Mouse (Mus musculus): ENCODE measurements around the gene Slc7a5. TPM values are rescaled to one million over a fixed set of nuclear protein-coding genes. Genes with fewer than 3 reads are reported as not detected.

Gene Slc7a5
- total RNA-seq, 2 experiments from 2014 or later = 56.2 to 59.0 TPM

DNA sequence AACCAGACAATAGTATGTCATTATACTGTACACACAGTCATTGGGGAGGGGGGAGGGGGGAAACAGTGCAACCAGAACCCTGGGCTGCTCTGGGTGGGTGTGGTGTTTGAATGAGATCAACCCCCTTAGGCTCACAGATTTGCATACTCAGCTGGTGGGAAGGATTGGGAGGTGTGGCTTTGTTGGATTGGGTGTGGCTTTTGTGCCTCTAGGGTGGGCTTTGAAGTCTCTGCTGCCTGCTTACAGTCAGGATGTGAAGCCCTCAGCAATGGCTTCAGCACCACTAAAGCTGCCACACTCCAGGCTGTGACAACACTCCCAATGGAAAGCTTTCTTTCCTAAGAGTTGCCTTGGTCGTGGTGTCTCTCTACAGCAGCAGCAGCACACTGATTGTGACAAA lies 19.9 kb downstream of the Slc7a5 start:
- no peak for DNase-seq (ENCODE audit: low spot score in 2 of 2)

DNA sequence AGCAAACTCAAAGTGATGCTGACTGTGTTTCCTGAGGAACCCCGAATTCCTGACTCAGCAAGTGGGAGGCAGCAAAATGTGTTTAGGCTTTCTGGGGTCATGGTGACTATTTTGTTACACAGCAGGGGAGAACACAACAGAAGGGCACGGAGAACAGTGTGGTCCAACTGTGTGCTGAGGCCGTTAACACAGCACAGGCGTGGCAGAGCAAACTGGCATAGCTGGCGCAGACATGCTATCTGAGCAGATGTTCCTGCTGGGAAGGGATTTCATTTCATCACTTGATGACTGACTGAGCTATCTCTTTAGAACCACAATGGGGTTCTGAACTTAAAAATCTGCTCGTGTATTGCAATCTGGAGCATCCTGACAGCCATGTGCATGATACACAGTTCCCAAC lies 22.1 kb downstream of the Slc7a5 start:
- no peak for DNase-seq (ENCODE audit: low spot score in 2 of 2)

DNA sequence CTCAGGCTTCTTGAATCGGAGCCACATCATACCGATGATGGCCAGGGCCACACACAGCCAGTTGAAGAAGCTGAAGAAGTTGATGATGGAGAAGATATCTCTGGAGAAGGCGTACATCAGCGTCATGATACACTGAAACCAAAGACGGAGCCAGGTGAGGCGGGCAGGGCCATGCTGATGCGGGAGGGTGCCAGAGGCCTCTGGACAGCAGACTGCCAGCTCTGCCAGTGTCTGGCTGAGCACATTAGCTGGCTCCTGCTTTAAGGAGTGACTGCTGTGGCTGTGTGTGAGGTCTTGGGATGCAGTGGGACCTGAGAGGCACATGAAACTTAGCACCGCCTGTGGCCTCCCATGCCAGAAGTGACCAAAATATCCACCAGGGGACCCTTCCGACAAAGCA lies 22.5 kb downstream of the Slc7a5 start:
- no peak for DNase-seq (ENCODE audit: low spot score in 2 of 2)

DNA sequence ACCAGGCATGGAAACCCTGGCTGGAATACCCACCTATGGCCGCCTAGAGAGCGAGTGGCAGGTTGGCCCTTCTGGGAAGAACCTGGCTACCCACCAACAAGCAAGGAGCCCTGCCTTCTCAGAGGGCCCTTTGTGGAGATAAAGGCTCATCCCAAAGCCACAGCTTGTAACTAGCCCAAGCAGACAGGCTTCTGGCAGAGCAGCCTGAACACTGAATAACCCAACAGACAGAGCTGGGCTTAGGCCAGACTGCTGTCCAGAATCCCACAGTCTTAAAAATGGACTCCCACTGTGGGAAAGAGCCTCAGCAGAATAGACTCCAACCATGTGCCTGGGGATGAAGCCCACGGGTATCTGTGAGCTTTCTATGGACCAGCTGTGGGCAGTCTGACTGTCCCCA lies 23.3 kb downstream of the Slc7a5 start:
- DNase-seq (ENCODE audit: low spot score in 2 of 2) = no peak

DNA sequence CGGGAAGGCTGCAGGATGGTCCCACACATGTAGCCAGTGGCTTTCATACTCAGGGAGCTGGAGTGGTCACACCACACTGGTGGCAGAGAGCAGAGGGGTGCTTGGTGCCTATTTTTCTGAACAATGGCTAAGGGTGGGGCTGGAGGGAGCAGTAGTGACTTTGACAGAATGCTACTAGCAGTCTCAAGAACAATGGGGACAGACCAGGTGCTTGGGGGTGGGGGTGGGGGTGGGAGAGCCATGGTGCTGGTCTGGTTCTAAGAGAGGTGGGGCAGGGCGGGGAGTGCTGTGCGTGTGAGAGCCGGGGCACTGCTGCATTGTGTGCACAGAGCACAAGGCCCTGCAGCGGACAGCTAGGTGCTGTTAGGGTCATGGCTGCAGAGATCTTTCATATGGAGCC lies 25.6 kb downstream of the Slc7a5 start:
- no peak for DNase-seq (ENCODE audit: low spot score in 2 of 2)

DNA sequence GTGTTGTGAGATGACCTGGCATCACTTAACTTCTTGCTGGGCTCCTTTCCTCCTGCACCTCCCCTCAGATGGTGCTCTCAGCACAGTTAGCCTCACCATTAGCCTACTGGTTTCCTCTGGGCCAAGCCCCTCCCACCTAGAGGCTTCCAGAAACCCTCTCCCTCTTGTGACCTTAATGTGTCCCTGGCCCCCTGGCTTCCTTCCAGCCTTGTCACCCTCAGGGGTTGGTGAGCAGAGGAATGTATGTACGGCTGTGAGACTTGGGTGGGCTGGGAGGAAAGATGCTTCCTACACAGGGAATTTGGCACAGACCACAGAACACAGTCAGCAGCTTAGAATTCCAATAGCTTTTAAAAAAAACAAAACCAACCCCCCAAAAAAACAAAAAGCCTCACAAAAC lies 26.7 kb downstream of the Slc7a5 start:
- no peak for DNase-seq (ENCODE audit: low spot score in 2 of 2)

DNA sequence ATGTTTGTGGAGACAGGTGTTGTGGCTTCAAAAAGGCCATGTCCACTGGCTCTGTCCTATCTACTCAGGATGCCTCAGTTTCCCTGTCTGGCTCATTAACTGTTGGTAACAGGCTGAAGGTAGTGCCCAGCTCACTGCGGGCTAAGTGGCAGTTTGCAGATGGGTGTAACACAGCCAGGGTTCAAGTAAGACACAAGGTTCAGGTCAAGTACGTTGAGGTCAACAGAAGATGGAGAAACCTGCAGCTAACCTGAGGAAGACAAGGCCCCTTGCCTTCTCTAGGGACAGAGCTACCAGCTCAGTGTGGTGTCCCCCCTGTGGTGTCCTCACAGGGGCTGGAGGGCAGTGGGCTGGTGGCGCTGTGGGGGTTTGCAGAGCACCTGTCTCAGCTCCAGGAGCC lies 27.8 kb downstream of the Slc7a5 start:
- DNase-seq (ENCODE audit: low spot score in 2 of 2) = no peak

DNA sequence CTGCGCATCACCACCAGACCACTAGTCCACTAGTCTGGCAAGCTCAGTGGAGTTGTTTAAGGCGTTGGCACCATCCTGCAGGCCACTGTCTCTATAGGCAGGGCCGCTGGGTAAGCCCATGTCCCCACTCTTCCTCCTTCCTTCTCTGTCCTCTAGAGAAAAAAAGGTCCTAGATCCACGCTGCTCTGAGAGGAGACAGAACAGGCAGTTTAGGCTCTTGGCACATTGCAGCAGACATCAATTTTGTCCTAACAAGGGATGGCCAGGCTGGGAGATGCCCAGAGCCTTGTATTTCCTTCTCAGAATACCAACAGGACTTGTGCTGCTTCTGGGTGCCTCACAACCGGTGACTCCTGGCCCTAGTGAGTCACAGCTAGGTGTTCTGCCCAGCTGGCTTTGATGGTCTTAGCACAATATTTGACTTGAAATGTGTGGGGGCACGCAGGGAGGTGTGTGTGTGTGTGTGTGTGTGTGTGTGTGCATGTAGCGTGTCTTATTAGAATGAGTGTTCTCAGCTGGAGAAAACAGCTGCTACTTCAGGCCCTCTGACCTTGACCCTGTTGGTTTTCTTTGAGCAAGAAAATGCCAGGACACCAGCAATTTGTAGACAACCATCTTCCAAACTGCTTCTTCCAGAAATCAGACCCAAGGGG lies 29.5 kb downstream of the Slc7a5 start:
- DNase-seq (ENCODE audit: low spot score in 2 of 2) = no peak

DNA sequence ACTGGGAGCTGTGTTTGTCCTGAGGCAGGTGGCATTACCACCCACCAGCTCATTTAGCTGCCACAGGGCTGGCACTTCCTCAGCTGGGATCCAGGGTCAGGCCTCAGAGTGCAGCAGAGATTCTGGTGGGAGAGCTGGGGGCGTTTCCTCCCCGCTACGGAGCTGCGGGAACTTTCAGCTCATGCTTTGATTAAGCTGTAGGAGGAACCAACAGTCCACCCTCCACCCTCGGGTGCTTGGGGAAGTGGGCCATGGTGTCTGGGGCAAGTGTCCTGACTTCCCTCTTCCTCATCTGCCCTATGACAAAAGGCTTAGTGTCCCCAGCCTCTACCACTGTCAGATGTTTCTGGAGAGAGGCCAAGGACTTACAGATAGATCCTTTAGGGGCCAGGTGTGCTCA lies 30.3 kb downstream of the Slc7a5 start:
- DNase-seq (ENCODE audit: low spot score in 2 of 2) = no peak

DNA sequence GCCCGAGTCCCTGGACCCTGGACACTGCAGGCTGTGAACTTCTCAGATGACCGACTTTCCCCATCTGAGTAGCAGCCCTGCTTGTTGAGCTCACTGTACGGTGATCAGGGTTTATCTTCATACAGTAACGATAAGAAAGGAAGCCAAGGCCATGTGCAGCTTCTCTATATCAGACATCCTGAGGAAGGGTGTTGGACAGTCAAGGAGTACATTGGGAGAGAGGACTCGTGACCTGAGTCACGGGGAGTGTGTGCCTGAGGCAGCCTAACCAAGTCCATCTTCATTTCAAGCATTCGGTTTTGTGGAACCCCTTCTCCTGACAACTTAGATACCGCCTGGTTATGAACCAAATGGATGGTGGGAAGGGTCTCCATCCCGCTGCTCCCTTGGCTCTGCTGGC lies 32.0 kb downstream of the Slc7a5 start:
- DNase-seq (ENCODE audit: low spot score in 2 of 2) = no peak

DNA sequence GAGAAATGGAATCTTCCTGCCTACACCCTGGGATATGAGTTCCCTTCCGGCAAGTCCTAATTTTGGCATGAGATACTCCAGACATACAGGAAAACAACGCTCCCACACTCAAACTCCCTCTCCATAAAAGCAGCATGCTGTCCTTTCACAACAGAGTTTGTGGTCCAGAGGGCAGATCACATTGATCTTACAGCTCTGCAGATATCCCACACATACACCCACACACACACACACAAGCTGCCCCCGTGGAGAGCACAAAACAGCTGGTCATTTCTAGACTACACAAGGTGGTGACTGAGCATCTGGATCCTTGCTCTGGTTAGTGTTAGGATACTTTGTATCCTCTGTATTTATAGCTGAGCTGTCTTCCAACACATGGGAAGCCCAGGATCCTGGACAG lies 32.4 kb downstream of the Slc7a5 start:
- no peak for DNase-seq (ENCODE audit: low spot score in 2 of 2)

DNA sequence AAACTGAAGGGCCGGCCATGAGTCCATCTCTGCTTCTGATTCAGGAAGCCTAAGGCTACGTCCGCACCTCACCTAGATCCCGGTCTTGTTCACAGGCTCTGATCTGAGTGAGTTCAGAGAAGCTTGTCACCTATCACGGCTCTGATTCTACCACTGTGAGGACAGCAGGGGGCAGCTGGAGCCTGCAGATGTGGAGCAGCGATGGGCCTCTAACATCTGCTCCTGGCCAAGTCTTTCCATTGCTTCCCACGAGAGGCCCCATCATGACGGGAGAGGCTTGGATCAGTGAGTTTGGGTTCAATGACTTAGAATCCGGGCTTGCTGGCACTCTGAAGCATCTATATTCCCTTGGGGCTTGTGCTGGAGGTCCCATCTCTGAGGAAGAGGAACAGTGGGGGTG lies 33.5 kb downstream of the Slc7a5 start:
- no peak for DNase-seq (ENCODE audit: low spot score in 2 of 2)

DNA sequence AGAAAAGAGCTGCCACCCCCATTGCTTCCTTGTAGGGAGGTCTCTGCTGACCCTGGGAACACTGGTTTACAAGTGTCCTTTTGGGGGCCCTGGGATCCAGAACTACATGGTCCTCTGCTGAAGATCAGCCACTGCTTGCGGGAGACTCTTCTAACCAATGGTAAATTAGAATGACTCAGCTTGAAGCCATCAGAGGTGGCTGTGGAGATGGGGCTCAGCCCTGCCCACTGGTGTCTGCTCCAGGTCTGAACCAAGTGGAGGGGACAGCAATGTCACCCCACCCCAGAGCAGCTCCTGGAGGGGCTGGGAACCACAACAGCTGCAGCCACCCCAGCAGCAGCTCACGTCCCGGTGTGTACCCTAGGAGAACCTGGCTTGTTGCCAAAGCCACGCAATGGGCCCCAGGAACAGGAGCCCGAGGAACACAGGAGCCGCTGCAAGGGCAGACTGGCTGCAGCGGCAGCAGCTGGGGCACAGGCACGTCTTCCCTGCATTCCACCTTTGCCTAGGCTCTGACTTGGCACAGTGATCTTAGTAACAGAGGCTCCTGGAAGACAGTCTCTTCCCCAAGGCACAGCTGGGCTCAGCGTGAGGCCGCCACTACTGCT lies 35.6 kb downstream of the Slc7a5 start:
- DNase-seq (ENCODE audit: low spot score in 2 of 2) = no peak

DNA sequence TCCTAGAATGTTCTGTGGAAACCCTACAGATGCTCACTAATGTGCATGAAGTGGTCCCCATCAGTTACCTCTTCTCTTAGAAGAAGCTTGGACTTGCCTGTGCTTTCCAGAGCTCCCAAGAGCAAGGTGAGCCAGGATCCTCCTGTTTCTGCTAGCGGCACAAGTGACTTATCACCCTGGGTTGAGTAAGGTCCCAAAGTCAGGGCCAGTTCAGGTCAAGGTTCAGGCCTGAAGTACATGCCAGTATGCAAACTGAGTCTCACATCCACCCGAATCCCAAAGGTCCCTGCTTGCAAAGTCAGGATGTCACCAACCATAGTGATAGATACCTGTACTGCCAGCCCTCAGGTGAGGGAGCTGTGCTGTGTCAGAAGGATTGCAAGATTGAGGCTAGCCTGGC lies 37.3 kb downstream of the Slc7a5 start:
- no peak for DNase-seq (ENCODE audit: low spot score in 2 of 2)

DNA sequence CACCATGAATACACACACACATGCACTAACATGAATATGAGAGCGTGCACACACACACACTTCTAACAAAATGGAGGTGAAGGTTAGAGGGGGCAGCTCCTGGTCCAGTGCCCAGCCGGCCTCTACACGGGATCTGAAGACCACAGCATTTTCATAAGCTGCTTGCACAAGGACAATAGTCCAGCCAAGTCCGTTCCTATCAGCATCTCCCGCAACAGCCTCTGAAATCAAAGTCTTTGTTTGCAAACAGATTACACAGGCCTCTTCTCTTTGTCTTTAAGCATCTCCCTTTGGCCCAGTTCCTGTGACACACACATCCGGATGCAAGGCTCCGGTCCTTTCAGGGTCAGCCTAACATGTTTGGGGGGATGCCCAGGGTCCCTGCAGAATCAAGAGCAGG lies 38.6 kb downstream of the Slc7a5 start:
- no peak for DNase-seq (ENCODE audit: low spot score in 2 of 2)

DNA sequence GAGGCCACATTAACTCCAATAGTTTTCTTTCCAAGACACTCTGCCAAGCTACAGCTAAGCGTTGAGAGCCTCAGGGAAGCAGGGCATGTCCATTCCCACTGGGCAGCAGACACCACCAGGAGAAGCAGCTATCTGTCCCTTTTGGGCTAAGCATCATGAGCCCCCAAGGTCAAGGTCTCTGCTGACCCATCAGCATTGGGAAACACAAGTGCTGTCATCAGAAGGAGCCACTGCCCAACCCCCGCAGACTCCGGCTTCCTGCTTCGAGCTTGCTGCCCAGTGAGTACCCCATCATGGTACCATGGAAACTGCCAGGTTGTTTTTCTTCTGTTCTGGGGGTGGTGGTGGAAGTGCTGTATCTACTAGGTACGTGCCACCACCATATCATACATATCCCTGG lies 39.3 kb downstream of the Slc7a5 start:
- DNase-seq (ENCODE audit: low spot score in 2 of 2) = no peak

DNA sequence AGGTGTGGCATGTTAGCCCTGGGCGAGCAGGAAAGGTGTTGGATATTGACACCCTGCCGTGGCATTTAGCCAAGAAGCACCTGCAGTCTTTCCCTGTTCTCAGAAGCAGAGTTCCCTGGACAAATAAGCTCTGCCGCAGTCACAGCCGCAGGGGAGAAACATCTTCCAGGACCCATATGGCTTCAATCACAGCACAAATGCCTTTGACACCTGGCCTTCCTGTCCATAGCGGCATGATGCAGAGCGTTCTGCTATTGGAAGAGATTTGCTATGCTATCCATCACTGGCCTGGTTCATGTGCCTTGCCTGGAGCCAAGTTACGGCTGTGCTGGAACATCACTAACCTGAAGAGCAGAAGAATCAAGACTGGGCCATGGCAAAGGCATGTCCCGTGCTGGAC lies 42.1 kb downstream of the Slc7a5 start:
- no peak for DNase-seq (ENCODE audit: low spot score in 2 of 2)

DNA sequence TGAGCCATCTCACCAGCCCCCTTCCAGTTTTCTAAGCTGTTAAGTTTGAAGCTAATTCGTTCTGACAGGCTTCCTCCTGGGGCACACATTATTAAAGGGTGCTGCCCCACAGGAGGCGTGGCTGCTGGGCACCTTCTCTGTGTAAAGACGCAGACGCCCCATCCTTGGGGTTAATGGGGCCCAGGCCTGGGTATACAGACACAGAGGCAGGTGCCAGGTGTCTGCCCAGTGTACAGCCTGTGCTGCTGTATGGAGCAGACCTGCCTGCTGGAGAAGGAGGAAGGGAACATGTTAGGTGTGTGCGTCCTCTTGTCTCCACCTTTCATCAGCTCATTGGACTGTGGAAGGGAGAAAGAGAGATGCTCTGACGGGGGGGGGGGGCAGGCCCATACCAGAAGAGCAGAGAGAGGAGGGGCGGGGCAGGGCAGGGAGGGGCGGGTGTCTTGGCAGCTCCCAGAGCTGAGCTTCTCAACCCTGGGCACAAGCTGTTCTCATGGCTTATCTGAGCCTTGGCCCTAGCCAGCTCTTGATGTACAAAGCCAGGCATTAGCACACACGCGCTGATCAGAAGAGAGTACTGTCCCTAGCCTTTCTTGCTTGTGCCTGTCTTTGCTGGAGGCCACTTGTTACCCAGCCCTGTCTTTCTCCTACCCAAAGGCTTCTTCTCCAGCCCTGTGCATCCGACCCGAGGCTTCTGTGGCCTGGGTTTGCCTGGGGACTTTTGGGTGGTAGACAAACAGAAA lies 45.5 kb downstream of the Slc7a5 start:
- no peak for DNase-seq (ENCODE audit: low spot score in 2 of 2)

DNA sequence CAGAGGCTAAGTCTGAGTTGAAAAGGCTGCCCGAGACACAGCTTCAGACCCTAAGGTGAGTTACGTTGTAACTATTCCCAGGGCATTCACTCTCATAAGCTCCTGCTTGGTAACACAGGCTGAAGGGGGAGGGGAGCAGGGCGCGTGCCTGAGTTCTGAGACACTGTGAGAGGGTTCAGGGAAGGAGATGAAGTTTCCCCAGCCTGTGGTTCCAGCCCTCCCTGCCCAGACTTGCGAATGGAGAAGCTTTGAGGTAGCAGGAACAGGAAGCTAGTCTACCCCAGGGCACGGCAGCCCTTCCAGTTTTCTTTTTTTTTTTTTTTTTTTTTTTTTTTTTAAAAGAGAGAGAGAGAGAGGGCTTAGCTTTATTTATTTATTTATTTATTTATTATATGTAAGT lies 46.2 kb downstream of the Slc7a5 start:
- no peak for DNase-seq (ENCODE audit: low spot score in 2 of 2)

DNA sequence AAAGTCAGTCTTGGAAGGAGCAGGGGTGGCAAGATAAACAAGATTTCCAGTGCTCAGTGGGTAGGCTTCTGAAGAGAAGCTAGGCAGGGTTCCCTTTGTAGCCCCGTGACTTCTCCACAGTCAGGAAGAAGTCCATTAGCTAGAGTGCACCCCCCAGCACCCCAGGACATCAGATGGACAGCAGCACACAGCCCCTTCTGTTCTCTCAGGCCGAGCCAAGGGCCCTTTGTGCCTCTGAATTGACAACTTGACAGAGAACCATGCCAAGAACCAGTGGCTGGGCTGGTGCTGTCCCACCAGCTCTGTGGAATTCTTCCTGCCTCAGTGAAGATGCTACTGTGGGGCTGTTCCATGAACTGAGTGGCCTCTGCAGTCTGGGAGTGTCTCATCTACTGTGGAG lies 49.7 kb downstream of the Slc7a5 start:
- DNase-seq (ENCODE audit: low spot score in 2 of 2) = no peak

DNA sequence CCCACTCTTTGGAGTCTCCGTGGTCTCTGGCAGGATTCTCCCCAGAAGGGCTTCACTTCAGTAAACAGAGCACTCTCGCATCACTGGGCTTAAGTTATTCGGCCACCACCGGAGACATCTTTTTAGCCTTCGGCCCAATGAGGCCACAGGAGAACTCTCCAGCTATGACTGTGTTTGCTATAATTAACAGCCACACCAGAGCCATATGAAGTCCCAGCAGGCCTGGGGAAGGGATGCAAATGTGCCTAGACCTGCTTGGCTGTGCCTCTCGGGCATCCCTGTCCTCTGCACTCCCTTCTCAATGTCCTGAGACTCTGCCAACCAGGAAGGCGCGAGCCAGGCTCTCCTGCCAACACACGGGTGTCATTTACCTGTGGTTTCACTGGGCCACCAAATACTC lies 50.2 kb downstream of the Slc7a5 start:
- DNase-seq (ENCODE audit: low spot score in 2 of 2) = no peak

DNA sequence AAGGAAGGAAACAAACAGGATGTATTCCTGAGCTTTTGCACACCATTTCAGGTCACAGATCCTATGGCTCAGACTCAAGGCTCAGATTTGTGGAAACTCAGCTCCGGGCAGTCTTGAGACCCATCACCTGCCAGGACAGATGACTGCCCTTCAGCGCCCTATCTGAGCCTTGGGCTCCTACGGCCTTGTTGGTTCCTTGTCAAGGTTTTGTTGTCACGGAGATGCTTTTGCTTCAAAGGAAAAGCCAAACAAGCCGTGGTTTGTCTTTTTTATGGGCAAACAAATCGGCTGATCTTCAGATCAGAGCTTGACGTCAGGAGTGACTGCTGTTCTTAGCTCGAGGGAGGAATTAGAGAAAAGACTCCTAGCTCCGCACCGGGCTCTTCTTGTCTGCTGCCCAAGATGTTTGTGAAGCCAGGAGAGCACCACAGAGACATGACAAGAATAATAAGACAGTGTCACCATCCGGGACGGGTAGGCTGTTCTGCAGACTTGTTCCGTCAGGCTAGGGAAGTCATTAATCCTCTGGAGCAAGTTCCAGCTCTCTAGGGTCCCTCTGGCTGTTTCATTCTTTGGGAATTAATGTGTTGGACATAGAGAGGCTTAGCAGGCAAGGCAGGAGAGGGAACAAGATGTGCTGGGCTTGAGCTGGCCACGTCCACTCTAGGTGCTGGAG lies 51.3 kb downstream of the Slc7a5 start:
- no peak for DNase-seq (ENCODE audit: low spot score in 2 of 2)
